Mouse (Mus musculus): ENCODE measurements around the gene Rnf150.

The Rnf150 gene

GRCm38 (mm10) chr8:82863041-82863744, at the start of gene Rnf150:
Rnf150 (plus strand) TSS chr8:82863356.
- peak; percentile 56 to 70 for DNase-seq (ENCODE audit: low spot score in 2 of 2)

- DNase-seq (ENCODE audit: low spot score in 2 of 2), result no peak
Measured at GRCm38 (mm10) chr8:82826135-82827046, 36.8 kb upstream of the Rnf150 start.

GRCm38 (mm10) chr8:82840415-82840814, 22.7 kb upstream of the Rnf150 start:
- DNase-seq (ENCODE audit: low spot score in 2 of 2), result no peak

GRCm38 (mm10) chr8:82840963-82841362, 22.2 kb upstream of the Rnf150 start:
- DNase-seq (ENCODE audit: low spot score in 2 of 2), result no peak

- no peak for DNase-seq (ENCODE audit: low spot score in 2 of 2)
Measured at GRCm38 (mm10) chr8:82841520-82842142, 21.5 kb upstream of the Rnf150 start.

GRCm38 (mm10) chr8:82843697-82844096, 19.5 kb upstream of the Rnf150 start:
- DNase-seq (ENCODE audit: low spot score in 2 of 2), result peak in 1 of 2 experiments; percentile 2

GRCm38 (mm10) chr8:82844413-82844812, 18.7 kb upstream of the Rnf150 start:
- DNase-seq (ENCODE audit: low spot score in 2 of 2), result no peak

- no peak for DNase-seq (ENCODE audit: low spot score in 2 of 2)
Measured at GRCm38 (mm10) chr8:82846098-82846497, 17.1 kb upstream of the Rnf150 start.

GRCm38 (mm10) chr8:82846730-82847129, 16.4 kb upstream of the Rnf150 start:
- no peak for DNase-seq (ENCODE audit: low spot score in 2 of 2)

GRCm38 (mm10) chr8:82858541-82859342, 4.4 kb upstream of the Rnf150 start:
- no peak for DNase-seq (ENCODE audit: low spot score in 2 of 2)

GRCm38 (mm10) chr8:82859343-82859620, 3.9 kb upstream of the Rnf150 start:
- no peak for DNase-seq (ENCODE audit: low spot score in 2 of 2)

- peak; percentile 2 to 8 for DNase-seq (ENCODE audit: low spot score in 2 of 2)
Measured at GRCm38 (mm10) chr8:82863745-82864520, 777 bp downstream of the Rnf150 start.

GRCm38 (mm10) chr8:82864521-82864818, 1.3 kb downstream of the Rnf150 start:
- no peak for DNase-seq (ENCODE audit: low spot score in 2 of 2)

- no peak for DNase-seq (ENCODE audit: low spot score in 2 of 2)
Measured at GRCm38 (mm10) chr8:82865239-82865638, 2.1 kb downstream of the Rnf150 start.

- DNase-seq (ENCODE audit: low spot score in 2 of 2), result no peak
Measured at GRCm38 (mm10) chr8:82866251-82866650, 3.1 kb downstream of the Rnf150 start.

- no peak for DNase-seq (ENCODE audit: low spot score in 2 of 2)
Measured at GRCm38 (mm10) chr8:82870840-82871490, 7.8 kb downstream of the Rnf150 start.

- no peak for DNase-seq (ENCODE audit: low spot score in 2 of 2)
Measured at GRCm38 (mm10) chr8:82871986-82872385, 8.8 kb downstream of the Rnf150 start.

- DNase-seq (ENCODE audit: low spot score in 2 of 2), result no peak
Measured at GRCm38 (mm10) chr8:82874102-82874501, 10.9 kb downstream of the Rnf150 start.

GRCm38 (mm10) chr8:82875135-82875534, 12.0 kb downstream of the Rnf150 start:
- no peak for DNase-seq (ENCODE audit: low spot score in 2 of 2)

- no peak for DNase-seq (ENCODE audit: low spot score in 2 of 2)
Measured at GRCm38 (mm10) chr8:82884480-82884879, 21.3 kb downstream of the Rnf150 start.

GRCm38 (mm10) chr8:82887234-82887633, 24.1 kb downstream of the Rnf150 start:
- DNase-seq (ENCODE audit: low spot score in 2 of 2), result no peak

Data from spleen, postnatal 36 days (tissue).